ENCODE assay signal across 8 mouse cellular contexts in the genomic region with DNA sequence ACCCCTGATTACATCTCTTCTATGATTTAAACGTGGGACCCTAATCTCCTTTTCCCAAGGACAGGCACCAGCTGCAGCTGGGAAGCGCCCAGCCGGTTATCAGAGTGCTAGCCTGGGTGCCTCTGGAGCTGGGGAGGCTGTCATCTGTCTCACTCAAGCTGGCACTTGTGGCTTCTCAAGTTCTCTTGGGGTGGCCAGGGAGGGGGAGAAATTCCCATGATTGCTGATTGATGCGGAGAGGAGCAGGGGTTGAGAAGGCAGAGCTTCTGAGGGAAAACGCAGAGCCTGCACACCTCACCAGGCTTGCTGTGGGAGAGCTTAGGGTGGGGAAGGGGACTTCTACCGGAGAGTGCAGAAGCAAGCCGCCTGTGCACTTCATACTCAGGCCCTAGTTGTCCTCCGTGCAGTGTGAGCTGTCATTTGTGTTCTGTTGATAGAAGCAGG.
DNase-seq lines count a peak whose midpoint lies in the region; ATAC-seq lines count a peak whose summit lies in the region.

No protein-coding gene starts in this region.

- no peaks in the 10 kb centered on the region for H3K27me3 ChIP-seq in kidney, embryonic 14.5 days (ENCODE audit: control insufficient read depth, insufficient read depth, low read length)
- peaks cover 88% of the 10 kb centered on the region for H3K27me3 ChIP-seq in erythroblast, embryonic 14.5 days (ENCODE audit: control insufficient read depth)
- H3K27me3 ChIP-seq in limb, embryonic 12.5 days, result peaks cover 30% of the 10 kb centered on the region

- H3K27ac ChIP-seq in kidney, embryonic 14.5 days (ENCODE audit: low read depth, low read length), result no peak overlapping the region
- H3K27ac ChIP-seq in limb, embryonic 12.5 days, result no peak overlapping the region

- H3K9ac ChIP-seq in kidney, embryonic 14.5 days (ENCODE audit: low read depth, low read length), result no peak overlapping the region
- no peak overlapping the region for H3K9ac ChIP-seq in limb, embryonic 12.5 days (replicated peaks)

- peak overlapping the region; percentile 19 for H3K4me3 ChIP-seq in kidney, embryonic 14.5 days (ENCODE audit: low read length)
- H3K4me3 ChIP-seq in erythroblast, embryonic 14.5 days (replicated peaks), result peak overlapping the region; percentile 52
- H3K4me3 ChIP-seq in limb, embryonic 12.5 days (replicated peaks), result 0 out of 2 replicates have a peak overlapping the region, but pooled peaks have one; percentile 9

- ATAC-seq in kidney, embryonic 14.5 days (ENCODE audit: low FRiP score, low TSS enrichment), result peak; percentile 78
- no peak for ATAC-seq in limb, embryonic 12.5 days (ENCODE audit: insufficient number of reproducible peaks, insufficient read depth, low FRiP score, low TSS enrichment, low read depth)

- peak overlapping the region; percentile 44 for H3K4me2 ChIP-seq in kidney, embryonic 14.5 days (replicated peaks; ENCODE audit: low read depth, low read length)
- H3K4me2 ChIP-seq in limb, embryonic 12.5 days, result peak overlapping the region; percentile 37

- H3K36me3 ChIP-seq in kidney, embryonic 14.5 days (ENCODE audit: control insufficient read depth, insufficient read depth, low read length), result no peaks in the 10 kb centered on the region
- no peaks in the 10 kb centered on the region for H3K36me3 ChIP-seq in erythroblast, embryonic 14.5 days (ENCODE audit: control insufficient read depth)
- no peaks in the 10 kb centered on the region for H3K36me3 ChIP-seq in limb, embryonic 12.5 days

- 2% methylated on average over 8 of the region's 8 CpGs for WGBS in kidney, embryonic 14.5 days
- 1% methylated on average over 8 of the region's 8 CpGs for WGBS in limb, embryonic 12.5 days

- H3K9me3 ChIP-seq in kidney, embryonic 14.5 days (ENCODE audit: control insufficient read depth, low read length), result no peaks in the 10 kb centered on the region
- H3K9me3 ChIP-seq in erythroblast, embryonic 14.5 days (ENCODE audit: control insufficient read depth, low read length), result peaks cover 10% of the 10 kb centered on the region
- no peaks in the 10 kb centered on the region for H3K9me3 ChIP-seq in limb, embryonic 12.5 days

- H3K4me1 ChIP-seq in kidney, embryonic 14.5 days (ENCODE audit: control insufficient read depth, insufficient read depth, low read length), result peaks cover 9% of the 10 kb centered on the region; the same call in 1 of the 2 replicates
- H3K4me1 ChIP-seq in erythroblast, embryonic 14.5 days (ENCODE audit: control insufficient read depth), result peaks cover 29% of the 10 kb centered on the region
- 0 out of 2 replicates have a peak, but pooled peaks cover 4% of the 10 kb centered on the region for H3K4me1 ChIP-seq in limb, embryonic 12.5 days (replicated peaks)

- no peak for DNase-seq in kidney, adult 18-20 months
- DNase-seq in neural tube, embryonic 10.5 days (ENCODE audit: extremely low spot score, low spot score), result peak; percentile 40
- no peak for DNase-seq in ovary, adult 18-20 months (ENCODE audit: low spot score)
- DNase-seq in adrenal gland, postnatal 36 days, result no peak
- DNase-seq in left cerebral cortex, adult 11 months (ENCODE audit: low spot score), result no peak
